Mouse (Mus musculus) limb, embryonic 13.5 days (tissue): ENCODE data around the gene Pfkm. TPM values are rescaled to one million over a fixed set of nuclear protein-coding genes. Genes with fewer than 3 reads are reported as not detected.

Experiments used
- ATAC-seq: fragments of 200-750 bp; cut with Nextera tagmentation; 2 replicates; pipeline ENCODE4 v1.8.0; 2017; ENCODE audit warnings: low read depth, moderate number of reproducible peaks, moderate TSS enrichment; ENCODE audit not compliant: low FRiP score
- H3K27ac ChIP-seq: fragments of 300-500 bp; sonication (generic); 2 replicates; pipeline ENCODE4 v1.5.1; 2015; ENCODE audit warnings: inconsistent platforms, mild to moderate bottlenecking, moderate library complexity
- H3K27me3 ChIP-seq: fragments of 300-500 bp; sonication (generic); 2 replicates; pipeline ENCODE4 v1.6.1; 2015; ENCODE audit warnings: mild to moderate bottlenecking, inconsistent platforms
- H3K36me3 ChIP-seq: fragments of 300-500 bp; sonication (generic); 2 replicates; pipeline ENCODE4 v1.6.1; 2015; ENCODE audit warnings: inconsistent platforms, mild to moderate bottlenecking, moderate library complexity
- H3K4me1 ChIP-seq: fragments of 300-500 bp; sonication (generic); 2 replicates; pipeline ENCODE4 v1.6.1; 2015; ENCODE audit warnings: inconsistent platforms
- H3K4me2 ChIP-seq: fragments of 300-500 bp; sonication (generic); replicated peaks from 2 replicates; pipeline ENCODE4 v1.6.1; 2015; ENCODE audit warnings: inconsistent platforms, mild to moderate bottlenecking, moderate library complexity
- H3K4me3 ChIP-seq: fragments of 300-500 bp; sonication (generic); 2 replicates; pipeline ENCODE4 v1.5.1; 2015; ENCODE audit warnings: moderate library complexity, mild to moderate bottlenecking, inconsistent platforms
- H3K9ac ChIP-seq: fragments of 300-500 bp; sonication (generic); 2 replicates; pipeline ENCODE4 v1.6.1; 2015; ENCODE audit warnings: mild to moderate bottlenecking, inconsistent platforms
- H3K9me3 ChIP-seq: fragments of 300-500 bp; sonication (generic); 2 replicates; pipeline ENCODE4 v1.6.1; 2016; ENCODE audit warnings: inconsistent platforms
- WGBS: fragments of 180-500 bp; shearing (Covaris S2); methylation state at CpG from one replicate; pipeline ENCODE4 v1.1.7; 2015; 5-methylcytosine and 5-hydroxymethylcytosine counted together
- polyA plus RNA-seq: library from polyadenylated mRNA; unstranded; fragments of >200 nt; fragmentation: Nextera tagmentation; extraction: Ambion mirVana; gene quantifications from 2 replicates; pipeline ENCODE4 v1.2.1, GENCODE M21; 2015

Gene Pfkm
- 56.0 and 56.7 TPM in 2 replicates for polyA plus RNA-seq

- peak within 1 kb of the TSS; percentile 94 for H3K4me3 ChIP-seq
Measured at GRCm38 (mm10) chr15:98092372-98093120, at the start of gene Pfkm. Gene Pfkm (plus strand): TSS chr15:98092589.

GRCm38 (mm10) chr15:98043967-98044366 lies 48.4 kb upstream of the Pfkm start:
- Histone ChIP-seq H3K9me3 (peaks cover 5% of the 10 kb centered on the region; the same call in 1 of the 2 replicates), H3K27ac (no peak overlapping the region), H3K9ac (no peak overlapping the region), H3K4me3 (no peak overlapping the region), H3K36me3 (peaks cover 94% of the 10 kb centered on the region), H3K4me1 (no peaks in the 10 kb centered on the region), H3K27me3 (no peaks in the 10 kb centered on the region), H3K4me2 (no peak overlapping the region)
- no peak for ATAC-seq
- 96% methylated on average over 6 of the region's 6 CpGs for WGBS

More at GRCm38 (mm10) chr15:98092372-98093120, at the start of gene Pfkm:
- peak within 1 kb of the TSS; percentile 71 for H3K4me2 ChIP-seq
- H3K36me3 ChIP-seq: peaks cover 13% of the 10 kb centered on the region
- WGBS: under 1% methylated on average over 30 of the region's 30 CpGs
- H3K4me1 ChIP-seq: peaks cover 12% of the 10 kb centered on the region
- peak; percentile 4; the same call in 1 of the 2 replicates for ATAC-seq
- no peaks in the 10 kb centered on the region for H3K9me3 ChIP-seq
- no peaks in the 10 kb centered on the region for H3K27me3 ChIP-seq
- H3K27ac ChIP-seq: peak within 1 kb of the TSS; percentile 95
- H3K9ac ChIP-seq: peak within 1 kb of the TSS; percentile 94

- no peaks in the 10 kb centered on the region for H3K27me3 ChIP-seq
- ATAC-seq: no peak
- H3K4me2 ChIP-seq: no peak overlapping the region
- H3K9me3 ChIP-seq: peaks cover 5% of the 10 kb centered on the region; the same call in 1 of the 2 replicates
- no peak overlapping the region for H3K27ac ChIP-seq
- H3K4me1 ChIP-seq: no peaks in the 10 kb centered on the region
- no peak overlapping the region for H3K4me3 ChIP-seq
- WGBS: 94% methylated on average over 5 of the region's 5 CpGs
- no peak overlapping the region for H3K9ac ChIP-seq
- peaks cover 95% of the 10 kb centered on the region for H3K36me3 ChIP-seq
Measured at GRCm38 (mm10) chr15:98044387-98044786, 48.0 kb upstream of the Pfkm start.

- Histone ChIP-seq H3K9me3 (peaks cover 5% of the 10 kb centered on the region; the same call in 1 of the 2 replicates), H3K27ac (peak overlapping the region; percentile 7; the same call in 1 of the 2 replicates), H3K27me3 (no peaks in the 10 kb centered on the region), H3K4me2 (no peak overlapping the region), H3K4me1 (no peaks in the 10 kb centered on the region), H3K4me3 (no peak overlapping the region), H3K9ac (no peak overlapping the region), H3K36me3 (peaks cover 88% of the 10 kb centered on the region)
- ATAC-seq: no peak
- WGBS: 85% methylated on average over 13 of the region's 13 CpGs
Measured at GRCm38 (mm10) chr15:98048918-98049700, 43.3 kb upstream of the Pfkm start.

- H3K9ac ChIP-seq: no peak overlapping the region
- no peak overlapping the region for H3K4me2 ChIP-seq
- H3K4me1 ChIP-seq: no peaks in the 10 kb centered on the region
- H3K36me3 ChIP-seq: peaks cover 73% of the 10 kb centered on the region
- no peak overlapping the region for H3K27ac ChIP-seq
- WGBS: 91% methylated on average over 5 of the region's 5 CpGs
- H3K9me3 ChIP-seq: no peaks in the 10 kb centered on the region
- H3K4me3 ChIP-seq: no peak overlapping the region
- ATAC-seq: no peak
- H3K27me3 ChIP-seq: no peaks in the 10 kb centered on the region
Measured at GRCm38 (mm10) chr15:98051685-98052084, 40.7 kb upstream of the Pfkm start.

GRCm38 (mm10) chr15:98055246-98055645 lies 37.1 kb upstream of the Pfkm start:
- WGBS: 35% methylated on average over 5 of the region's 5 CpGs
- no peaks in the 10 kb centered on the region for H3K27me3 ChIP-seq
- H3K9me3 ChIP-seq: no peaks in the 10 kb centered on the region
- H3K4me2 ChIP-seq: no peak overlapping the region
- no peaks in the 10 kb centered on the region for H3K4me1 ChIP-seq
- H3K9ac ChIP-seq: no peak overlapping the region
- H3K27ac ChIP-seq: peak overlapping the region; percentile 55; the same call in 1 of the 2 replicates
- H3K36me3 ChIP-seq: peaks cover 66% of the 10 kb centered on the region
- no peak overlapping the region for H3K4me3 ChIP-seq
- no peak for ATAC-seq

GRCm38 (mm10) chr15:98065881-98066280 lies 26.5 kb upstream of the Pfkm start:
- Histone ChIP-seq H3K27ac (no peak overlapping the region), H3K4me1 (no peaks in the 10 kb centered on the region), H3K9ac (no peak overlapping the region), H3K4me3 (no peak overlapping the region), H3K36me3 (peaks cover 85% of the 10 kb centered on the region), H3K27me3 (no peaks in the 10 kb centered on the region), H3K4me2 (no peak overlapping the region), H3K9me3 (no peaks in the 10 kb centered on the region)
- no peak for ATAC-seq
- 90% methylated on average over 5 of the region's 5 CpGs for WGBS

GRCm38 (mm10) chr15:98066602-98067001 lies 25.8 kb upstream of the Pfkm start:
- H3K27me3 ChIP-seq: no peaks in the 10 kb centered on the region
- no peak overlapping the region for H3K27ac ChIP-seq
- no peaks in the 10 kb centered on the region for H3K9me3 ChIP-seq
- H3K4me2 ChIP-seq: no peak overlapping the region
- no peak overlapping the region for H3K9ac ChIP-seq
- no peak for ATAC-seq
- WGBS: 94% methylated on average over 12 of the region's 12 CpGs
- no peaks in the 10 kb centered on the region for H3K4me1 ChIP-seq
- H3K4me3 ChIP-seq: no peak overlapping the region
- peaks cover 81% of the 10 kb centered on the region for H3K36me3 ChIP-seq

GRCm38 (mm10) chr15:98067492-98067891 lies 24.9 kb upstream of the Pfkm start:
- Histone ChIP-seq H3K4me3 (no peak overlapping the region), H3K27ac (no peak overlapping the region), H3K4me1 (no peaks in the 10 kb centered on the region), H3K9me3 (no peaks in the 10 kb centered on the region), H3K9ac (no peak overlapping the region), H3K27me3 (no peaks in the 10 kb centered on the region), H3K4me2 (no peak overlapping the region), H3K36me3 (peaks cover 81% of the 10 kb centered on the region)
- ATAC-seq: no peak
- 63% methylated on average over 3 of the region's 3 CpGs for WGBS

GRCm38 (mm10) chr15:98068506-98068905 lies 23.9 kb upstream of the Pfkm start:
- Histone ChIP-seq H3K9ac (no peak overlapping the region), H3K4me3 (no peak overlapping the region), H3K36me3 (peaks cover 72% of the 10 kb centered on the region), H3K9me3 (no peaks in the 10 kb centered on the region), H3K4me1 (no peaks in the 10 kb centered on the region), H3K4me2 (no peak overlapping the region), H3K27me3 (no peaks in the 10 kb centered on the region), H3K27ac (no peak overlapping the region)
- 90% methylated on average over 9 of the region's 9 CpGs for WGBS
- no peak for ATAC-seq

- Histone ChIP-seq H3K4me1 (no peaks in the 10 kb centered on the region), H3K27me3 (no peaks in the 10 kb centered on the region), H3K27ac (no peak overlapping the region), H3K36me3 (peaks cover 67% of the 10 kb centered on the region), H3K4me3 (no peak overlapping the region), H3K4me2 (no peak overlapping the region), H3K9ac (no peak overlapping the region), H3K9me3 (no peaks in the 10 kb centered on the region)
- 87% methylated on average over 8 of the region's 8 CpGs for WGBS
- no peak for ATAC-seq
Measured at GRCm38 (mm10) chr15:98069566-98070245, 22.7 kb upstream of the Pfkm start.

- 80% methylated on average over 3 of the region's 3 CpGs for WGBS
- H3K9me3 ChIP-seq: no peaks in the 10 kb centered on the region
- no peak overlapping the region for H3K4me3 ChIP-seq
- ATAC-seq: no peak
- H3K27ac ChIP-seq: no peak overlapping the region
- H3K9ac ChIP-seq: no peak overlapping the region
- no peaks in the 10 kb centered on the region for H3K4me1 ChIP-seq
- H3K36me3 ChIP-seq: peaks cover 68% of the 10 kb centered on the region
- H3K27me3 ChIP-seq: no peaks in the 10 kb centered on the region
- H3K4me2 ChIP-seq: no peak overlapping the region
Measured at GRCm38 (mm10) chr15:98070376-98070775, 22.0 kb upstream of the Pfkm start.
